Mouse (Mus musculus): ENCODE measurements around the gene Npl. TPM values are rescaled to one million over a fixed set of nuclear protein-coding genes. Genes with fewer than 3 reads are reported as not detected.

Gene Npl
- polyA plus RNA-seq, 1 experiment = 3.6 TPM

- no peaks in the 10 kb centered on the region for H3K4me1 ChIP-seq (ENCODE audit: control insufficient read depth, insufficient read depth, low read length)
- 77% methylated on average over 6 of the region's 6 CpGs for WGBS
- H3K4me3 ChIP-seq (replicated peaks; ENCODE audit: control insufficient read depth, low read depth, low read length) = no peak overlapping the region
- no peak overlapping the region for H3K27ac ChIP-seq (ENCODE audit: control insufficient read depth, insufficient read depth, low read depth, low read length, poor library complexity)
- TF ChIP-seq POLR2A (IDR thresholded peaks at IDR 0.05; ENCODE audit: borderline replicate concordance, control insufficient read depth, low read depth, low read length) = no peak
Measured at GRCm38 (mm10) chr1:153509012-153509411, 40.8 kb downstream of the Npl start.

DNA sequence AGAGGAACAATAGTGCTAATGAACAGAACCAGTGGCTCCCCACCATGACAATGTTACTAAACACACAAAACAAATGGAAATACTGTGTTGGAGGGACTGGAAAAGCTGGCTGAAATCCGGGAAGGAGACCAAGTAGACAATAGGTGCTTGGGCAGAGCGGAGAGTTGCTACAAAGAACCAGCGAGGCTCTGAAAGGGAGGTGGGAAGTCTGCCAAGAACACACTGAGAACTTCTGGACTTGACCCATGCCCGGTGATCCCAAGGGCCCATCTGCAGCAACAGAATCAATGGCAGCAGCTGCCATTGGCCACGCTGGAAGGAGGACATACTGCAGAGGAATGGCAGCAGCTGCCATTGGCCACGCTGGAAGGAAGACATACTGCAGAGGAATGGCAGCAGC, 43.6 kb downstream of the Npl start:
- 90% methylated on average over 6 of the region's 6 CpGs for WGBS
- H3K4me3 ChIP-seq (replicated peaks; ENCODE audit: control insufficient read depth, low read depth, low read length) = no peak overlapping the region
- no peak overlapping the region for H3K27ac ChIP-seq (ENCODE audit: control insufficient read depth, insufficient read depth, low read depth, low read length, poor library complexity)
- H3K4me1 ChIP-seq (ENCODE audit: control insufficient read depth, insufficient read depth, low read length) = no peaks in the 10 kb centered on the region
- no peak for TF ChIP-seq POLR2A (IDR thresholded peaks at IDR 0.05; ENCODE audit: borderline replicate concordance, control insufficient read depth, low read depth, low read length)
- TF ChIP-seq CTCF (IDR thresholded peaks at IDR 0.05; ENCODE audit: control insufficient read depth, insufficient read depth, low read length) = no peak

GRCm38 (mm10) chr1:153501644-153502321, 48.1 kb downstream of the Npl start:
- H3K4me3 ChIP-seq (replicated peaks; ENCODE audit: control insufficient read depth, low read depth, low read length) = no peak overlapping the region
- 44% methylated on average over 5 of the region's 5 CpGs for WGBS
- H3K27ac ChIP-seq (ENCODE audit: control insufficient read depth, insufficient read depth, low read depth, low read length, poor library complexity) = peak overlapping the region; percentile 42; the same call in 1 of the 2 replicates
- TF ChIP-seq POLR2A (IDR thresholded peaks at IDR 0.05; ENCODE audit: borderline replicate concordance, control insufficient read depth, low read depth, low read length) = no peak
- H3K4me1 ChIP-seq (ENCODE audit: control insufficient read depth, insufficient read depth, low read length) = no peaks in the 10 kb centered on the region

DNA sequence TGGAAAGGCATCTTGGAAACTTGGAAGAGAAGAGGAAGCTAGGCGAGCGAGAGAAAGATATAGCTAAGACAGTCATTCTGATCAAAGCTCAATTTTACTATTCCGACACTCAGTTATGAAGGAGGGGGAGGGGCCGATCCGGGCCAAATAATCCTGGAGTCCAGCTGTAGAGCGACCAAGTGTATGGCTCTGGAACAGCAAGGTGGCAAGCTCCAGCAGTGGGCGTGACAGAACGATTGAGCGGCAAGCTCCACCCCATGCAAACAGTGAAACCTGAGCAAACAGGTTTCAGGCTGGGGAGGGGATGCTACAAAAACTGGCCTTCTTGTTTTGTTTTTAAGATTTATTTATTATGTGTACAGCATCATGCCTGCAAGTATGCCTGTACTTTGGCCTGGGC, 49.8 kb downstream of the Npl start:
- no peak overlapping the region for H3K27ac ChIP-seq (ENCODE audit: control insufficient read depth, insufficient read depth, low read depth, low read length, poor library complexity)
- WGBS = 93% methylated on average over 9 of the region's 9 CpGs
- no peak for TF ChIP-seq CTCF (IDR thresholded peaks at IDR 0.05; ENCODE audit: control insufficient read depth, insufficient read depth, low read length)
- no peaks in the 10 kb centered on the region for H3K4me1 ChIP-seq (ENCODE audit: control insufficient read depth, insufficient read depth, low read length)
- H3K4me3 ChIP-seq (replicated peaks; ENCODE audit: control insufficient read depth, low read depth, low read length) = no peak overlapping the region

DNA sequence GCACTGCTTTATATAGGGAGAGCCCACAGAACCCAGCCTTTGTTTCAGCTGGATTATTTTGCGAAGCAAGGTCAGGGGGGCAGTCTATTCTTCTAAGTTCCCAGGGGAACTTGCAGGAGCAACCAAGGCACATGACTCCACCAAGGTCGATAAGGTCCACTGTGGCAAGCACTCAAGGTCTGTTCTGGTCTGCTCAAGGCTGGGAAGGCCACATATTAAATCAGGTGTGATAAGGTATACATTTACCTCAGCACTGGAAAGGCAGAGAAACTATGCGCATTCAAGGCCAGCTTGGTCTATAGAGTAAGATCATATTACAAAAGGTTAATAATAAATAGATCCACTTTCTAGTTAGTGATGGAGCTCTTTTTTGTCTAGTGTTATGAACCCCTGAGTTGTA, 53.8 kb downstream of the Npl start:
- H3K4me3 ChIP-seq (replicated peaks; ENCODE audit: control insufficient read depth, low read depth, low read length) = no peak overlapping the region
- TF ChIP-seq POLR2A (IDR thresholded peaks at IDR 0.05; ENCODE audit: borderline replicate concordance, control insufficient read depth, low read depth, low read length) (no peak), CTCF (IDR thresholded peaks at IDR 0.05; ENCODE audit: control insufficient read depth, insufficient read depth, low read length) (no peak)
- WGBS = 78% methylated on average over 3 of the region's 3 CpGs

GRCm38 (mm10) chr1:153493931-153494330, 55.9 kb downstream of the Npl start:
- no peak overlapping the region for H3K27ac ChIP-seq (ENCODE audit: control insufficient read depth, insufficient read depth, low read depth, low read length, poor library complexity)
- no peak overlapping the region for H3K4me3 ChIP-seq (replicated peaks; ENCODE audit: control insufficient read depth, low read depth, low read length)
- TF ChIP-seq CTCF (IDR thresholded peaks at IDR 0.05; ENCODE audit: control insufficient read depth, insufficient read depth, low read length) (no peak), POLR2A (IDR thresholded peaks at IDR 0.05; ENCODE audit: borderline replicate concordance, control insufficient read depth, low read depth, low read length) (no peak)
- no peaks in the 10 kb centered on the region; the same call in 1 of the 2 replicates for H3K4me1 ChIP-seq (ENCODE audit: control insufficient read depth, insufficient read depth, low read length)
- WGBS = 64% methylated on average over 6 of the region's 6 CpGs

More for the DNA sequence above, 53.8 kb downstream of the Npl start:
- Histone ChIP-seq H3K27ac (ENCODE audit: control insufficient read depth, insufficient read depth, low read depth, low read length, poor library complexity) (no peak overlapping the region), H3K4me1 (ENCODE audit: control insufficient read depth, insufficient read depth, low read length) (no peaks in the 10 kb centered on the region; the same call in 1 of the 2 replicates)

DNA sequence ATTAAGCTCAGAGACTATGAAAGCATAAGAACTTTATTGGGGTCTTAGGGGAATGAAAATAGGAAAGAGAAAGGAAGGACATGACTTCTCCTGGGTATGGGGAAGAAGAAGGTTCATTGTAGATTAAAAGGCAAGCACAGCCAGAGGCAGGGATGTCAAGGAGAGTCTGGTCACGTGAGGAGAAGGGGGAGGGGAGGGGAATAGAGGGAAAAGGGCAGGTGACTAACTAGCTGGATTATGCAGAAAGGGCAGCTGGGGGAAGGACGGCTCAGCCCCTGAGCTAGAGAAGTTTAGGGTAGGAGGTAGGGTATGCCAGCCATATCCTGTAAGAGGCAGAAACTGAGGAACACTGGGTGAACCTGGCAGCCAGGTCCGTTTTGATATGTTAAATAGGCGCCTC, 56.5 kb downstream of the Npl start:
- no peak overlapping the region for H3K4me3 ChIP-seq (replicated peaks; ENCODE audit: control insufficient read depth, low read depth, low read length)
- no peak overlapping the region for H3K27ac ChIP-seq (ENCODE audit: control insufficient read depth, insufficient read depth, low read depth, low read length, poor library complexity)
- no peaks in the 10 kb centered on the region; the same call in 1 of the 2 replicates for H3K4me1 ChIP-seq (ENCODE audit: control insufficient read depth, insufficient read depth, low read length)
- TF ChIP-seq POLR2A (IDR thresholded peaks at IDR 0.05; ENCODE audit: borderline replicate concordance, control insufficient read depth, low read depth, low read length) (no peak), CTCF (IDR thresholded peaks at IDR 0.05; ENCODE audit: control insufficient read depth, insufficient read depth, low read length) (no peak)
- WGBS = 76% methylated on average over 4 of the region's 4 CpGs

DNA sequence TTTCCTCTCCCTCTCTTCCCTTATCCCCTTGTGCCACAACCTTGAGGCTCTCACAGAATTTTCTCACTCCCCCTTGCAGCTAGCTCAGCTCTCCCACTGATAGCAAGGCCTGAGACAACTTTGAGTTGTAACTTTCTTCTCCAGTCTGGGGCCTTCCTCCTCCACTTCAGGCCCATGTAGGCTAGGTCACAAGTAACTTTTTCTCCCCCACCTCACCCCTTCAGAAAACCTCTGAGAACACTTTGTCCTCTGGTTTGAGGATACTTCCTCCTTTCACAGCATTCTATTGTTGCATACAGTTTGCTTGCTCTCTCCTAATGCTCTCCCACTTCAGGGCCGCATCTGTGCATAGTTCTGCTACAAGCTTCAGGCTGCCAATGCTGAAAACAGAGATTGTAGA, 58.0 kb downstream of the Npl start:
- peak overlapping the region; percentile 70 for H3K27ac ChIP-seq (ENCODE audit: control insufficient read depth, insufficient read depth, low read depth, low read length, poor library complexity)
- no peaks in the 10 kb centered on the region; the same call in 1 of the 2 replicates for H3K4me1 ChIP-seq (ENCODE audit: control insufficient read depth, insufficient read depth, low read length)
- WGBS = 41% methylated on average over 1 of the region's 1 CpGs
- TF ChIP-seq CTCF (IDR thresholded peaks at IDR 0.05; ENCODE audit: control insufficient read depth, insufficient read depth, low read length) = no peak
- no peak for TF ChIP-seq POLR2A (IDR thresholded peaks at IDR 0.05; ENCODE audit: borderline replicate concordance, control insufficient read depth, low read depth, low read length)
- no peak overlapping the region for H3K4me3 ChIP-seq (replicated peaks; ENCODE audit: control insufficient read depth, low read depth, low read length)

DNA sequence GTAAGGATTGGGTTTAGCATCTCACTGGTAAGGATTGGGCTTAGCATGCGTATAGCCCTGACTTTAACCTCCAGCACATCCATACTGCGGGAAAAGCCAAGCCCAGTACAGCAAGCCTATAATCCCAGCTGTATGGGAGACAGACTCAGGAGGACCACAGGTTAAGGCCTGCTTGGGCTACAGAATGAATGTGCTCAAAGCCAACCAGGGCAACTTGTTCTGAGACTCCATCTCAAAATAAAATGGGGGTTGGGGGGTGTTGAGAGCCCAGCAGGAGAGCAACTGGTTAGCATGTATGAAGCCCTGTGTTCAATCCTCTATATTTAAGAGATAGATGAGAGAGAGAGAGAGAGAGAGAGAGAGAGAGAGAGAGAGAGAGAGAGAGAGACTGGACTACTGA, 58.5 kb downstream of the Npl start:
- WGBS = 83% methylated on average over 2 of the region's 2 CpGs
- Histone ChIP-seq H3K4me1 (ENCODE audit: control insufficient read depth, insufficient read depth, low read length) (no peaks in the 10 kb centered on the region; the same call in 1 of the 2 replicates), H3K27ac (ENCODE audit: control insufficient read depth, insufficient read depth, low read depth, low read length, poor library complexity) (no peak overlapping the region; the same call in 1 of the 2 replicates), H3K4me3 (replicated peaks; ENCODE audit: control insufficient read depth, low read depth, low read length) (no peak overlapping the region)
- TF ChIP-seq CTCF (IDR thresholded peaks at IDR 0.05; ENCODE audit: control insufficient read depth, insufficient read depth, low read length) (no peak), POLR2A (IDR thresholded peaks at IDR 0.05; ENCODE audit: borderline replicate concordance, control insufficient read depth, low read depth, low read length) (no peak)
